Mouse (Mus musculus): ENCODE measurements around the gene Rps2. TPM values are rescaled to one million over a fixed set of nuclear protein-coding genes. Genes with fewer than 3 reads are reported as not detected.
A peak's percentile ranks its signal among the peaks of the same experiment; 100 is the strongest.

Rps2 gene
- total RNA-seq, 2 experiments from 2014 or later, result 302 to 315 TPM

DNA sequence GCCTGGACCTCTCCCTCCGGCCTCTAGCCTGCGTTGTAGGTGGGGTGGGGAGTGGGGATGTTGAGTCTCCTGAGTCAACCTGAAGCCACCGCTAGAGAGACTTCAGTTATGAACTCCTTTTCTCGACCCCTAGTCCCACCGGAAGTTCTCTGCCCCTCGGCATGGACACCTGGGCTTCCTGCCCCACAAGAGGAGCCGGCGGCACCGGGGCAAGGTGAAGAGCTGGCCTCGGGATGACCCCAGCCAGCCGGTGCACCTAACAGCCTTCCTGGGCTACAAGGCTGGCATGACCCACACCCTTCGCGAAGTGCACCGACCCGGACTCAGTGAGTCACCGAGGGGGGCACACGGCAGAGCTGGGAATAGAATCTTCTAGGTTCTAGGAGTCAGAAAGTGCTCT, 10.3 kb downstream of the Rps2 start:
- Histone ChIP-seq H3K27ac (no peak overlapping the region), H3K4me3 (no peak overlapping the region)
- no peak for TF ChIP-seq CTCF (conservative IDR thresholded peaks at IDR 0.05)
- no peak for DNase-seq (ENCODE audit: low spot score in 2 of 2)

DNA sequence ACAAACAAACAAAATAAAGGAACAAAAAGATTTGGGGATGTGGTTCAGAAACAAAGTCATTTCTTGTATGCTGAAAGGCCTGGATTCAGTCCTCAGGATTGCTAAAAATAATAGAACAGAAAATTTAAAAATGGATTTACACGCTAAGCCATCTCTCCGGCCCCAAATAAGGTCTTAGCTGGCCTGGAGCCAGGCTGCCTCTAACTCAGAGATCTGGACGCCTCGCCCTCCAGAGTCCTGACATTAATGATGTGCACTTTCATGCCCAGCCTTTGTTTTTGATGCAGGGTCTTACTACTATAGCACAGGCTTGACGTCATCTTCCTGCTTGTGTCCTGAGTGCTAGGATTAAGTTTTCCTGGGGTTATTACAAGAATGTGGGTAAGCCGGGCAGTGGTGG, 11.2 kb downstream of the Rps2 start:
- no peak for TF ChIP-seq CTCF (conservative IDR thresholded peaks at IDR 0.05)
- no peak overlapping the region for H3K4me3 ChIP-seq
- H3K27ac ChIP-seq, result no peak overlapping the region
- DNase-seq (ENCODE audit: low spot score in 2 of 2), result no peak

DNA sequence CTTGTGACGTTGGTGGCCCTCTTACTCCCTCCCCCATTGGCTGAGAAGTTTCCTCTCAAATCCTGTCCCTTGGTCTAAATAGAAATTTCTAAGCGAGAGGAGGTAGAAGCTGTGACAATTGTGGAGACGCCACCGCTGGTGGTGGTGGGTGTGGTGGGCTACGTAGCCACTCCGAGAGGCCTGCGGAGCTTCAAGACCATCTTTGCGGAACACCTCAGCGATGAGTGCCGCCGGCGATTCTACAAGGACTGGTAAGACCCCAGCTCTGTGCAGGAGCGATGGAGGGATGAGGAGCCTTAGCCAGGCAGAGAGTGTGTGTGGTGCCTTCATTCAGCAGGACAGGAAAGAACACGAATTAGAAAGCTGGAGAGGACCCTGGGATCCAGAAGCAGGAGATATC, 12.9 kb downstream of the Rps2 start:
- no peak for TF ChIP-seq CTCF (conservative IDR thresholded peaks at IDR 0.05)
- no peak for DNase-seq (ENCODE audit: low spot score in 2 of 2)

DNA sequence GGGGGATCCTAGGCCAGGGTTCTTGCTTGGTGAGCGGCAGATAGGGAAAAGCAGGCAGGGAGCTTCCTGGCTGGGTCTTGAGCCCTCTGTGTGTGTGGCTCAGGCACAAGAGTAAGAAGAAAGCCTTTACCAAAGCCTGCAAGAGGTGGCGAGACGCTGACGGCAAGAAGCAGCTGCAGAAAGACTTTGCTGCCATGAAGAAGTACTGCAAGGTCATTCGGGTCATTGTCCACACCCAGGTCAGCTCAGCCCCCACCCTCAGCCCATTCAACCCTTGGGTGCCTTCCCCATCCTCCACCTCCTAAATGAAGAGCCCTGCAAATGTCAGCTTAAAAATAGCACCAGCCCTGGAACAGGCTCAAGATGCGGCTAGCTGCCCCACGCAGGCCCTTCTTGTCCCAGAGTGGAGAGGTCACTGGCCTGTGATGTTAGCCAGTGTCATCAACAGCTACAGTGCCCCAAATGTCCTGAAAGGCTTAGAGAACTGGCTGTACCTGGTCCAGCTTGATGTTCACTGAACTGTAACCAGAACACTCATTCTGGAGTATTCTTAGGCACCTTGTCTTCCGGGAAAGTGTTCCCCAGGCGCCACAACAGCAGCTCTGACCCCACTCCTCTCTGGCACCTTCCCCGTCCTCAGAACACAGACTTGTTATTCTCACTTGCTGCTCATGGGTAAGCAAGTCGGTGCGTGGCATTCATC, 14.5 kb downstream of the Rps2 start:
- no peak overlapping the region for H3K4me3 ChIP-seq
- no peak for DNase-seq (ENCODE audit: low spot score in 2 of 2)
- no peak for TF ChIP-seq CTCF (conservative IDR thresholded peaks at IDR 0.05)
- H3K27ac ChIP-seq, result no peak overlapping the region

More for the DNA sequence above, 12.9 kb downstream of the Rps2 start:
- H3K4me3 ChIP-seq, result no peak overlapping the region
- H3K27ac ChIP-seq, result no peak overlapping the region

DNA sequence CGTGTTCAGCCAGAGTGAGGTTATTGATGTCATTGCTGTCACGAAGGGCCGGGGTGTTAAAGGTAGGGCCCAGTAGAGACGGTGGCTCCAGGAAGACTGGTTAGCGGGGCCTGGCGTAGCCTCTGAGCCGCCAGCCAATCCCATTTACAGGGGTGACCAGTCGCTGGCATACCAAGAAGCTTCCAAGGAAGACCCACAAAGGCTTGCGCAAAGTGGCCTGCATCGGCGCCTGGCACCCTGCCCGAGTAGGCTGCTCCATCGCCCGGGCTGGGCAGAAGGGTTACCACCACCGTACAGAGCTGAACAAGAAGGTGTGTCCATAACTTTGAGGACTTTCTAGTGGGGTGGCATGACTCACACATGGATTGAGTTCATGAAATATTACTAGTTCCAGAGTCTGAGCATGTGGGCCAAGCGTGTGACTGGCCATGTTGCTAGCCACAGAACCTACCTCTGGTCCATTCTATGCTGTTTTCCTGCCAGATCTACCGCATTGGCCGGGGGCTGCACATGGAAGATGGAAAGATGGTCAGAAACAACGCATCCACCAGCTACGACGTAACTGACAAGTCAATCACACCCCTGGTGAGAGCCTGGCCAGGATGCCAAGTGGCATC, 15.6 kb downstream of the Rps2 start:
- TF ChIP-seq CTCF (conservative IDR thresholded peaks at IDR 0.05), result no peak

DNA sequence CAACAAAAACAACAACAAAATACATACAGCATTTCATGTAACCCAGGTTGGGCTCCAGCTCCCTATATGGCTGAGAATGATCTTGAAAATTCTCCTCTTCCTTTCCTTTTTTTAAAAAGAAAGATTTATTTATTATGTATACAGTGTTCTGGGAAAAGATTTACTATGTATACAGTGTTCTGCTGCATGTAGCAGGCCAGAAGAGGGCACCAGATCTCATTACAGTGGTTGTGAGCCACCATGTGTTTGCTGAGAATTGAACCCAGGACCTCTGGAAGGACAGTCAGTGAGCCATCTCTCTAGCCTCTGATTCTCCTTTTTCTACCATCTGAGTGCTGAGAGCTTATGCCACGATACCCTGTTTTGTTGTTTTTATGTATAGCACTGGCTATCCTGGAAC, 16.6 kb downstream of the Rps2 start:
- TF ChIP-seq CTCF (conservative IDR thresholded peaks at IDR 0.05), result peak; percentile 54

More for the DNA sequence above, 15.6 kb downstream of the Rps2 start:
- no peak overlapping the region for H3K27ac ChIP-seq
- no peak overlapping the region for H3K4me3 ChIP-seq
- no peak for DNase-seq (ENCODE audit: low spot score in 2 of 2)

DNA sequence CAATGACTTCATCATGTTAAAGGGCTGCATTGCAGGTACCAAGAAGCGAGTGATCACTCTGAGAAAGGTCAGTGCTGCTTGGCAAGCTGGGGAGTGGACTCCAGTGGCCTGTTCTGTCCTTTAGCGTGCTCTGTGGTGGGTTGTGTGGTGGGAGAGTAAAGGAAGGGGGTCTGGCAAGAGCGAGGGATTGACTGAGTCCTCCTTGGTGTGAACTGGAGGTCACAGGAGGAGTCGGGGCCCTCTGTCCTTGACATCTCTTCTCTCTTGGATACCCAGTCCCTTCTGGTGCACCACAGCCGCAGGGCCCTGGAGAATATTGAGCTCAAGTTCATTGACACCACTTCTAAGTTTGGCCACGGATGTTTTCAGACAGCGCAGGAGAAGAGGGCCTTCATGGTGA, 17.5 kb downstream of the Rps2 start:
- Histone ChIP-seq H3K27ac (no peak overlapping the region), H3K4me3 (no peak overlapping the region)
- no peak for TF ChIP-seq CTCF (conservative IDR thresholded peaks at IDR 0.05)
- no peak for DNase-seq (ENCODE audit: low spot score in 2 of 2)

More for the DNA sequence above, 16.6 kb downstream of the Rps2 start:
- Histone ChIP-seq H3K27ac (no peak overlapping the region), H3K4me3 (no peak overlapping the region)
- DNase-seq (ENCODE audit: low spot score in 2 of 2), result no peak

DNA sequence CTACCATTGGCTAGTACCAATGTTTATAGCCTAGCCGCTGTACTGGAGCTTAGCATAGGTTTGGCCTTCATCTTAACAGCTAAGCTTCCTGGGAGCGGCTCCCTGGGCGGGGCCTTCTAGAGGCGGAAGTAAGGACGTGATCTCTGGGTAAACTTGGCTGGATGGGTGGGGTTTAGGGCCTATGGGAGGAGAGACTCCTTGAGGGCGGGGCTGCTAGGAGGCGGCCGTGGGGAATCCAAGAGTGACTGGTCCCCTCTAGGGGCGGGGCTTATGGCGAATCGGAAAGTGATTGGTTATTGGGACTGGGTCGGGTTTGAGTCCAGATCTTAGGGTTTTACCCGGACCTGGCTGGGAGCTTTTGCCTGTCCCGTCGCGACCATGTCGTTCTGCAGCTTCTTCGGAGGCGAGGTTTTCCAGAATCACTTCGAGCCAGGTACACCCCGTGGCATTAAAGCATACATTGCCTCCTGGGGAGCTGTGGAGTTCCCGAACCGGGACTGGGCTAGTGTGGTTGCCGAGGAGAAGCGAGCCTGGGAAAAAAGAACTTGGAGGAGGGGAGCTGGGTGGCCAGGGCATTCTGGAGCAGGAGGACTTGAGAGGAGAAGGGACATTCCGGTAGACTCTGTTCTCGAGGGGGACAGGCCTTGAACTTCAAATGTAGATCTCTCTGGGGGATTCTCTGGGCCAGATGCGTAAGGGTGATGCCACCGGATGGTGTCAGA, 18.6 kb downstream of the Rps2 start, which contains the start of gene Msrb1:
Gene Msrb1 (plus strand): TSS at position 313 of the 722 bp plus-strand sequence.
- H3K27ac ChIP-seq, result peak within 1 kb of the TSS; percentile 82
- no peak for TF ChIP-seq CTCF (conservative IDR thresholded peaks at IDR 0.05)
- peak; percentile 91 to 96 for DNase-seq (ENCODE audit: low spot score in 2 of 2)
- H3K4me3 ChIP-seq, result peak within 1 kb of the TSS; percentile 86

DNA sequence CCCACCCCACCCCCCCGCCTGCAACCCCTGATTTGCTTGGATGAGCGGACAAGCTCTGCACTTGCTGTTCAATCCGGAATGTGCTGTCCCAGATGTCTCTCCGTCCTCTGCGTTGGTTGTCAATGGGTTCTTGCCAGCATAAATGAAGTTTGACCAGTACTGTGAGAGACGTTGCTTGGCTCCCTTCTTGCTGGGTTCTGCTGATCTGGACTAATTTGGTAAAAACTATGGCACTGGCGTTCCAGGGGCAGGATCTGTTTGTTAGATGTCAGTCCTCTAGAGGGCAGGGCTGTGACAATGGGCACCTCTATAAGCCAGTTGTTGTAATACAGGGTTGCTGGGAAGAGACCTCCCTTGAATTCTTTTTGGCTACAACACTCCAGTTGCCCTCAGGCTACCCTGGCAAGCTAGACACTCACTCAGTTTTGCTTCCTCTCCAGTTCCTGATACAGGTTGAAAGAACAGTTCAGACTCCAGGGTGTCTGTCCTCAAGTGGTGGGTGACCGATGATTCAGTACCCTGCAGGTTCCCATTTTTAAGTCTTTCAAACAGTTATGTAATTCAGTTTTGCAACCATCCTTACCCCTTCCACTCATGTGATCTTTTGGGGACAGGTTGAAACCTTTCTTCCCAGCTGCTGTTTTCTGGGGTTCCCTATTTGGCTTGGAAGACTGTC, 19.4 kb downstream of the Rps2 start:
- TF ChIP-seq CTCF (conservative IDR thresholded peaks at IDR 0.05), result no peak
- H3K27ac ChIP-seq, result peak overlapping the region; percentile 82; the same call in 1 of the 2 replicates

DNA sequence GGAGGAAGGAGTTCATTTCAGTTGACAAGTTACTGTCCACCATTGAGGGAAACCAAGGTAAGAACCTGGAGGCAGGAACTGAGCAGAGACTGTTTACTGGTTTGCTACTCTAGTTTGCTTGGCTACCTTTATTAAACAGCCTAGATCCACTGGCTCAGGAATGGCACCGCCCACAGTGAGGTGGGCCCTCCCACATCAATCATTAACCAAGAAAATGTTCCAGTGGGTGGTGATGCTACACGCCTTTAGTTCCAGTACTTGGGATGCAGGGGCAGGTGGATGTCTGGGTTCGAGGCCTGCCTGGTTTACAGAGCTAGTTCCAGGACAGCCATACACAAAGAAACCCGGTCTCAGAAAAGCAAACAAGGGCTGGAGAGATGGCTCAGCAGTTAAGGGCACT, 20.3 kb downstream of the Rps2 start:
- no peak overlapping the region for H3K27ac ChIP-seq
- H3K4me3 ChIP-seq, result no peak overlapping the region
- no peak for DNase-seq (ENCODE audit: low spot score in 2 of 2)
- TF ChIP-seq CTCF (conservative IDR thresholded peaks at IDR 0.05), result no peak

More for the DNA sequence above, 19.4 kb downstream of the Rps2 start:
- H3K4me3 ChIP-seq, result peak overlapping the region; percentile 86
- DNase-seq (ENCODE audit: low spot score in 2 of 2), result no peak

DNA sequence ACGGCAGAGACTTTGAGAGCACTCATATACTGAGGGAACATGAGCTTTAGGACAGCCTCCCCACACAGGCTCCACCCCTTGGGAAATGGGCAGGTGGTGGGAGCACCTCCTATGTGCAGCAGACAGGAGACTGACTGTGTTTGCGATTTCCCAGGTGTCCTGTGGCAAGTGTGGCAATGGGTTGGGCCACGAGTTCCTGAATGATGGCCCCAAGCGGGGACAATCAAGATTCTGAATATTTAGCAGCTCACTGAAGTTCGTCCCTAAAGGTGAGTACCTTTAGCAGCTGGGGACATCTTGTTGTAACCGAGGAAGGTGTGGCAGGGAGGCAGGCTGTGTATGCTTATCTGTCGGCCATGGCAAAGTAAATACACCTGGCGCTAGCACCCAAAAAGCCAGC, 22.0 kb downstream of the Rps2 start:
- DNase-seq (ENCODE audit: low spot score in 2 of 2), result no peak
- H3K4me3 ChIP-seq, result no peak overlapping the region
- H3K27ac ChIP-seq, result no peak overlapping the region
- TF ChIP-seq CTCF (conservative IDR thresholded peaks at IDR 0.05), result no peak

DNA sequence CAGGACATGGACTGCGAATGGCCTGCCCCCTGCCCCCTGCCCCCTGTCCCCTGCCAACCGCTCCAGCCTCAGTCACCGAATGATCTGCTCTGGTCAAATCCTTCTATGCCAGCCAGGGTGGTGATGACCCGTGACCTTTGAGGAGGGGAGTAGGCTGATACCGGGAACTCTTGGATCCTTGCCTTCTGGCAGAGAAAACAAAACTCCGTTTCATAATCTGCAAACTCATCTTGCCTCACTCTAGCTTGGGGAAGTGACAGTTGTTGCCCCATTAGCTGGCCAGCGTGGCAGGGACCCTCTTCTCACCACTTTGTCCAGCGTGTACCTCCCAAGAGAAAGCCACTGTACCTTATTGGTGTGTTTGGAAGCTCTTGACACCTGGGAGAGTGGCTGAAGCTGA, 24.4 kb downstream of the Rps2 start:
- Histone ChIP-seq H3K27ac (peak overlapping the region; percentile 18; the same call in 1 of the 2 replicates), H3K4me3 (no peak overlapping the region)
- TF ChIP-seq CTCF (conservative IDR thresholded peaks at IDR 0.05), result no peak
- DNase-seq (ENCODE audit: low spot score in 2 of 2), result no peak

DNA sequence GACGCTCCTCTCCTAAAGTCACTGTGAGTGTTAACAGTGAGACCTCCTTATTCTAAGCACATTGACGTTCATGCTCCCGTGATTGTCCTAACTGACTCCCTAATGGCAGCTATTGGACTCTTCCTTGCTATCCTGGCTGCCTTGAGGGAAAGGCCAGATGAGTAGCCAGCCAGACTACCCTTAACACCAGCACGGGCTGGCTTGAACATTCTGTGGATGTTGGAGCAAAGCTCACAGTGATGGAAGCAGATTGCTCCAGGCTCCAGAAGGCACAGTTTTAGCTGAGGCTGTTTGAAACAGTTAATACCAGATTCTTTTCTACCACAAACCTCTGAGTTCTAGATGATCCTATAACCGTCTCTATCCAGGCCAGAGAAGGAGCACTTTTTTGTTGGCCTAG, 26.0 kb downstream of the Rps2 start:
- no peak for DNase-seq (ENCODE audit: low spot score in 2 of 2)
- Histone ChIP-seq H3K27ac (no peak overlapping the region), H3K4me3 (no peak overlapping the region)
- no peak for TF ChIP-seq CTCF (conservative IDR thresholded peaks at IDR 0.05)
